Mouse (Mus musculus): ENCODE measurements at regions not wholly inside any gene's neighbourhood (a gene's known extent, or its start where the extent isn't known, plus 50 kb on each side); places are given as distances from the start of the nearest gene placed in this dataset.
"Not testable (repeated sequence)": the region's sequence is repeated elsewhere in the genome, so short reads cannot be mapped to it uniquely, and the experiment has no call there.

- DNase-seq (ENCODE audit: low spot score) = no peak
Measured at GRCm38 (mm10) chr19:51727665-51728064, 536.4 kb upstream of the Ins1 start.

GRCm38 (mm10) chr19:51740071-51740470, 524.0 kb upstream of the Ins1 start:
- no peak for DNase-seq (ENCODE audit: low spot score)

- no peak for DNase-seq (ENCODE audit: low spot score)
Measured at GRCm38 (mm10) chr19:51741026-51741425, 523.1 kb upstream of the Ins1 start.

- not testable (repeated sequence) for DNase-seq (ENCODE audit: low spot score)
Measured at GRCm38 (mm10) chr19:51742211-51742610, 521.9 kb upstream of the Ins1 start.

GRCm38 (mm10) chr19:51773819-51774579, 490.1 kb upstream of the Ins1 start:
- peak; percentile 57 for DNase-seq (ENCODE audit: low spot score)

Data from testis, postnatal 10 days (tissue).